Mouse (Mus musculus): ENCODE results near the gene Tlr6. TPM values are rescaled to one million over a fixed set of nuclear protein-coding genes. Genes with fewer than 3 reads are reported as not detected.

Gene Tlr6
- 0.85 and 1.3 TPM in 2 replicates for polyA plus RNA-seq (2015; fragmentation: Nextera tagmentation; extraction: Ambion mirVana)

DNA sequence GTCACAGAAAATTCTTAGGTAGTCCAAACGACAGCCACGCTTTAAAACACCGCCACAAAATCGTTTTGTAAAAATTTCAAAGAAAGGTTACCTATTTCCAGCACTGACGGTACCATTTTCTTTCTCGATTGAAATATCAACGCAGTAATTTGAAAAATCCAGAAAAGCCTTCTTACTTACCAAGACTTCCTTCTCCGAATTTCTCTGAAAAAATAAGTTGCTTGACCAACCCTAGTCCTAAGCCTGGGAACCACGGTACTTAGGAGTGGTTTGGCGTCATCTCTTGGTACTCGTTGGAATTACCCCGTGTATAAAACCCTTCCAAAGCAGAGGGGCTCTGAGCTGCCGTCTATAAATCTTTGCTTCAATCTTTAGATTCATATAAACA lies at the start of gene Tlr6:
TSS of gene Tlr6 (minus strand) at position 255 of the 388 bp plus-strand sequence.
- ATAC-seq (ENCODE audit: insufficient number of reproducible peaks, insufficient read depth, low FRiP score, low TSS enrichment, low read depth): no peak
- Histone ChIP-seq H3K27me3 (no peaks in the 10 kb centered on the region), H3K4me2 (no peak within 1 kb of the TSS), H3K36me3 (no peaks in the 10 kb centered on the region), H3K9me3 (no peaks in the 10 kb centered on the region), H3K4me1 (no peaks in the 10 kb centered on the region), H3K9ac (no peak within 1 kb of the TSS), H3K27ac (no peak within 1 kb of the TSS), H3K4me3 (no peak within 1 kb of the TSS)
- 81% methylated on average over 13 of the region's 13 CpGs for WGBS

DNA sequence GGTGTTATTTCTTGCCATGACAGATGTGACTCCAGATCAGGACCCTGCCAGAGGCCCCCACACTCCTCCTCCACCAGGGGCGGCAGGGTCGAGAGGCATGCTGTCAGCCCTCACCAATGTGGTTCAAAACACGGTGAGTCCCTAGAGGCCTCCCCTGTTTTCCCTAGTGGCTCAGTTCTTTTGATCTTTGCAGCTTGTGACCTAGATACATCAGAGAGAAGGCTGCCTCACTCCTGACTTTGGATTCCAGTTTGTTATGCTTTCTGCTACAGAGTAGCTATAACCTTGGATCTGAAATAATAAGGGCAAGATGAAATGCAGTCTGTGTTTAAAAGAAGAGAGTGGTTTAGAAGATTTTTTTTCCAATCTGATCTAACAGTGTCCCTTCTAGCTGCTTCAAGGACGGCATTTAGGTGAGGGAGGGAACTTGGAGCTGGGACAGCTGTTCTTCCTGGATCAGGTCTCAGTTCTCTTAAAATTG lies 46.2 kb upstream of the Tlr6 start:
- WGBS: 26% methylated on average over 4 of the region's 4 CpGs
- Histone ChIP-seq H3K4me2 (no peak overlapping the region), H3K4me1 (peaks cover 16% of the 10 kb centered on the region), H3K27ac (no peak overlapping the region), H3K4me3 (no peak overlapping the region), H3K9me3 (no peaks in the 10 kb centered on the region), H3K27me3 (no peaks in the 10 kb centered on the region), H3K9ac (no peak overlapping the region), H3K36me3 (peaks cover 22% of the 10 kb centered on the region)
- no peak for ATAC-seq (ENCODE audit: insufficient number of reproducible peaks, insufficient read depth, low FRiP score, low TSS enrichment, low read depth)

DNA sequence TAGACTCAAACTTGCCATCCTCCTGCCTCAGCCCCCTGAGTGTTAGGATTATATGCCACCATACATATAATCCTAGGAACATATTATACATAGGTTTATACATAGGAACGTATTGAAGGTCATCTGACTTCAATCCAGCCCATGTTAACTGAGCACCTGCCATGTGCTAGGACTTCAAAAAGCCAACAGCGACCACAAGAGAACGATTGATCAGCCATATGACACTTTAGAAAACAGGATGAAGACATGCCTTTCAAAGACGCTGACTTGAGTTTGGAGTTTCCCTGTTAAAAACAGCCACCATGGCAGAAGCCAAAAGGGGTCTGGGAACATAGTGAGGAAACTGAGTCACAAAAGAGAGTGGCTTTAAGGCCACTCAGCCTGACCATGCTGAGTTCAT lies 45.4 kb upstream of the Tlr6 start:
- ATAC-seq (ENCODE audit: insufficient number of reproducible peaks, insufficient read depth, low FRiP score, low TSS enrichment, low read depth): no peak
- peaks cover 16% of the 10 kb centered on the region for H3K4me1 ChIP-seq
- no peak overlapping the region for H3K4me3 ChIP-seq
- H3K9me3 ChIP-seq: no peaks in the 10 kb centered on the region
- no peaks in the 10 kb centered on the region for H3K27me3 ChIP-seq
- H3K27ac ChIP-seq: no peak overlapping the region
- peaks cover 17% of the 10 kb centered on the region for H3K36me3 ChIP-seq
- H3K9ac ChIP-seq: no peak overlapping the region
- 90% methylated on average over 4 of the region's 4 CpGs for WGBS
- H3K4me2 ChIP-seq: no peak overlapping the region

DNA sequence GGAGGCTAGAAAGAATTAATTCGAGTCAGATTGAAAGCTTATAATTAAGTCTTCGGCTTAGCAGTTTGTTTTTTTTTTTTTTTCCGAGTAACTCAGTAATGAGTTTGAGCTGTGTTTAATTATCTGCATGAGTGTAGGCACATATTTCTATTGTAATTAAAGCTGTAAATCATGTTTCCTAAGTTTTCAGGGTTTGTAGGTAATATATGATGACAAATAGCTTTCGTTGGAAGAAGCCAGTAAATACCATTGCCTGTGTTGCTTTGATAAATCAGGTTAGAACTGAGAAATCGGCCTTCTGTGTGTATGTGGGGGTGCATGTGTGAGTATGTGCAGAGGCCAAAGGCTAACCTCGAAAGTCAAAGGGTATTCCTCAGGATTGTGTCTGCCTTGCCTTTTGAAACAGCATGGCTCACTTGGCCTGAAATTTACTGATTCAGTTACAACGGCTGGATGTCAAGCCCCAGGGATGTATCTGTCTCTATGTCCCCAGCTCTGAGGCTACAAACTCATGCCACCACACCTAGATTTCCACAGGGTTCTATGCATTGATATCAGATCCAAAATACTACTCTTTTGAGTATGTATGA lies 44.1 kb upstream of the Tlr6 start:
- 25% methylated on average over 7 of the region's 7 CpGs for WGBS
- no peak overlapping the region for H3K9ac ChIP-seq
- H3K4me3 ChIP-seq: no peak overlapping the region
- 0 out of 2 replicates have a peak overlapping the region, but pooled peaks have one; percentile 10 for H3K4me2 ChIP-seq
- H3K9me3 ChIP-seq: no peaks in the 10 kb centered on the region
- peaks cover 5% of the 10 kb centered on the region for H3K36me3 ChIP-seq
- no peak for ATAC-seq (ENCODE audit: insufficient number of reproducible peaks, insufficient read depth, low FRiP score, low TSS enrichment, low read depth)
- H3K27me3 ChIP-seq: no peaks in the 10 kb centered on the region
- H3K27ac ChIP-seq: no peak overlapping the region
- H3K4me1 ChIP-seq: peaks cover 16% of the 10 kb centered on the region

DNA sequence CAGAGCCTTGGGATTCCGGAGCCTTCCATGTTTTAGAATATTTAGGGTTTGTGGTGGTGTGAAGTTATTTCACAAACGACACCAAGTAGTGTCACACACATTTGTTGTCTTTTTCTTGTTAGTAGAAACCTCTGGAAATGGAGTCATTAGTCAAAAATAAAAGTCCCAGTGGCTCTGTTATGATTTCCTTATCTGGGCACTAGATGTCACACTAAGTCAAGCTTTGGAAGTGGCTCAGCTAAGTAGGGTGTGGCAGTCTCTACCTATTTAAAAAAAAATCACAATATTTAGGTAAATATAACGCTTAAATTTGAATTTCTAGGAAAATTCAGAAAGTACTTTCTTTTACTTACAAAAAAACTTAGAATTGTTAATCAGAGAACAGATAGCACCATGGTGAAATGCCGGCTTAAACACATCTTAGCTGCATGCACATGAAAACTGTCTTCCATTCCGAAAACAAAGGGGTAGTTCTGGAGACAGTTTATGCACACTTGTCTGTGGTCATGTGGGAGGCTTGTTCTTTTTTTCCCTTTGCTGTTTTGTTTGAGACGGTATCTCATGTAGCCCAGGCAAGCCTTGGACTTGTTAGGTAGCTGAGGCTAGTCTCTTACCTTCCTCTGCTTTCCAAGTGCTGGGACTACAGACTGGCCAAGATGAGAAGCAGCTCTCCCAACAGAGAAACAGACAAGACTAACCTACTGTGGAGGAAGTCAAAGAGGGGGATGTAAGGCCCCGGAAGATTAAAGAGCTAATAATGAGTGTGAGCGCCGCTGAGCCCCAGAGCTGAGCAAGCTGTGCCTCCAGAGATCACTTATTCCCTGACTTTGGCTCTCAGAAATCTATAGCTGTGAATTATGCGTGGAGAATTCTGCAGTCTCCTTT lies 43.3 kb upstream of the Tlr6 start:
- peaks cover 4% of the 10 kb centered on the region; the same call in 1 of the 2 replicates for H3K36me3 ChIP-seq
- H3K9ac ChIP-seq: no peak overlapping the region
- peak overlapping the region; percentile 34; the same call in 1 of the 2 replicates for H3K27ac ChIP-seq
- H3K4me1 ChIP-seq: peaks cover 16% of the 10 kb centered on the region
- no peak for ATAC-seq (ENCODE audit: insufficient number of reproducible peaks, insufficient read depth, low FRiP score, low TSS enrichment, low read depth)
- H3K4me3 ChIP-seq: no peak overlapping the region
- no peaks in the 10 kb centered on the region for H3K27me3 ChIP-seq
- 0 out of 2 replicates have a peak overlapping the region, but pooled peaks have one; percentile 10 for H3K4me2 ChIP-seq
- 40% methylated on average over 10 of the region's 10 CpGs for WGBS
- no peaks in the 10 kb centered on the region for H3K9me3 ChIP-seq

DNA sequence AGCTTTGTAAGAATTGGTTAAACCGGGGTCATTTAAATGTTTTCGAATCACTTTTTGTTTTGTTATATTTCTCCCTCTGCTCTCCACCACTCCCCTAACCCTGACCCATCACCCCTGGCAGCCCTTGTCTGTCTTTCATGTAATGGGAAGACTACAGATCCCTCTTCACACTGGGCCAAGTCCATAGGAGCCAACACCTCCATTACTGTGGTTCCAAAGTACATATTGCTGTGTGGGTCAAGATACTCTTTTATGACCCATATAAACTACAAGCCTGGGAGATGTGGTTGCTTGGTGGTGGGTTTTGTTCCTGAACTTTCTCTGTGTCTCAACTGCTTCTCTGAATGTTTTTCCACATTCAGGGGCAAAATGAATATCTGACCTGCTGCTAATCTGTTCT lies 35.5 kb upstream of the Tlr6 start:
- no peak overlapping the region for H3K27ac ChIP-seq
- no peak overlapping the region for H3K9ac ChIP-seq
- no peaks in the 10 kb centered on the region for H3K9me3 ChIP-seq
- no peak overlapping the region for H3K4me2 ChIP-seq
- no peak overlapping the region for H3K4me3 ChIP-seq
- H3K27me3 ChIP-seq: no peaks in the 10 kb centered on the region
- peaks cover 29% of the 10 kb centered on the region for H3K36me3 ChIP-seq
- no peak for ATAC-seq (ENCODE audit: insufficient number of reproducible peaks, insufficient read depth, low FRiP score, low TSS enrichment, low read depth)
- no peaks in the 10 kb centered on the region for H3K4me1 ChIP-seq
- WGBS: 97% methylated on average over 2 of the region's 2 CpGs

DNA sequence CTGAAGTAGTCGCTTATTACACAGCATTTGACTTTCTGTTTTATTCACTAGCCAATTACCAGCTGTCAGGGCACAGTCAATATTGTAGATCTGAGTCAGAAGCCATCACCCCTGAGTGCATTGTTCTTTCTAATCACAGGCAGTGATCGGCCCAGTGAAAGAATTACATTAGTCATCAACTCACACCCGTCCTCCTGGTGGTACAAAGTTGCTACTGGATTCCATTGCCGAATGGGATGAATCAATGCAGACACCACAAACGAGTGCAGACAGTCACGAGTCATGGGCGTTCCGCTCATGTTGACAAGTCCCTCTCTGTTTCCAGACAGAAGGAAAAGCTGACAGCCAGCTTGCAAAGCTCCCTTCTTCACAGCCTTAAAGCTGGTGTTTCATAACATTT lies 32.6 kb upstream of the Tlr6 start:
- ATAC-seq (ENCODE audit: insufficient number of reproducible peaks, insufficient read depth, low FRiP score, low TSS enrichment, low read depth): no peak
- Histone ChIP-seq H3K4me2 (no peak overlapping the region), H3K9ac (no peak overlapping the region), H3K36me3 (peaks cover 41% of the 10 kb centered on the region), H3K4me1 (no peaks in the 10 kb centered on the region), H3K4me3 (no peak overlapping the region), H3K27ac (no peak overlapping the region), H3K9me3 (no peaks in the 10 kb centered on the region), H3K27me3 (no peaks in the 10 kb centered on the region)
- 64% methylated on average over 8 of the region's 8 CpGs for WGBS

DNA sequence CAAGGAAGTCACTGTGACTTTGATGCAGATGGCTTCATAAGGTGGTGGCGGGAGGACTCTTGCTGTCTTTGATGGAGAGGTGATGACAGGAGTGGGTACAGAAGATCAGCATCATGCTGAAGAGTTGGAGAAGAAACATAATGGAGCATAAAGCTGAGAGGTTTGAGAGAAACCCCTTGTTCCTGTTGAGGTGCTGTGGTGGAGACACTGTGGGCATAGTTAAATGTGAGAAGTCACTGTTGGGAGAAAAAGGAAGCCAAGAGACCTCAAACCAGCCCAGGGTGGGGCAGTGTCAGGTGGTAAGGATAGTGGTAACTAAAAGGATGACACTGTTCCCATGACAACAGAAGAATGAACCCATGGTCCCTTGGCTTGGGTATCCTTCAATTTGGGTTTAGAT lies 30.0 kb upstream of the Tlr6 start:
- H3K4me1 ChIP-seq: 0 out of 2 replicates have a peak, but pooled peaks cover 2% of the 10 kb centered on the region
- H3K4me3 ChIP-seq: no peak overlapping the region
- H3K9ac ChIP-seq: no peak overlapping the region
- ATAC-seq (ENCODE audit: insufficient number of reproducible peaks, insufficient read depth, low FRiP score, low TSS enrichment, low read depth): no peak
- WGBS: 97% methylated on average over 1 of the region's 1 CpGs
- H3K27ac ChIP-seq: no peak overlapping the region
- H3K27me3 ChIP-seq: no peaks in the 10 kb centered on the region
- no peak overlapping the region for H3K4me2 ChIP-seq
- H3K9me3 ChIP-seq: no peaks in the 10 kb centered on the region
- H3K36me3 ChIP-seq: peaks cover 39% of the 10 kb centered on the region

DNA sequence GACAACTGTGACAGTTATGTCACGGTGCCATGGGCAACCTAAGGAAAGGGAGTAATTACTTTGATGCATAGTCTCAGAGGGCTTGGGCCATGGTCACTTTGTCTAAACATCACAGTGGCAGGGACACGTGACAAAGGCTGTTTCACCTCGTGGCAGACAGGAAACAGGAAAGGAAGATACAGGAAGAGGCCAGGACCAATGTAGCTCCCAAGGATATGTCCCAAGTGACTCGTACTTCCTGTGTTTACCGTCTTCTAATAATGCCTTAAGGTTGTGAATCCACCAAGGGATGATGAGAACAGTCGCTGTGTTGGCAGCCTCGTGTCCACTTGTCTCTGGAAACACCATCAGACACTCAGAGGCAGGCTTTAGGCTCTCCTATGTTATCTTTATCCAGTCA lies 26.1 kb upstream of the Tlr6 start:
- WGBS: 57% methylated on average over 7 of the region's 7 CpGs

DNA sequence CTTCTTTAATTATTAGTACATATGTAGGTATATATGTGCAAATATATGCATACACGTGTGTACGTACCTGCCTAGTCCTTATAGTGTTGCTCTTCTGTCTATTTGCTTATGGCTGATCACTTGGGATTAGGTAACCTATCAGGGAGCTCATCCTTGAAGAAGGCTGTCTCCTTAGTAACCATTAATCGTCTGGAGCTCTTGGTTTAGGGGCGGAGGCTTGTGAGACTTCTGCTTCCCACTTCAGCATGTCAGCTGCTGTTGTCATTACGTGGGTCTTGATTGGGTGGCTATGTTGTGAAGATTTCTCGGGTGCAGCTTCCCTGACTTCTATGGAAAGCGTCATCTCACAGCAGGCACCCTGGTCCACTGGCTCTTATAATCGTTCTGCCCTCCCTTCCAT lies 17.2 kb upstream of the Tlr6 start:
- Histone ChIP-seq H3K4me1 (no peaks in the 10 kb centered on the region), H3K27me3 (no peaks in the 10 kb centered on the region), H3K4me3 (no peak overlapping the region), H3K4me2 (no peak overlapping the region), H3K36me3 (peaks cover 31% of the 10 kb centered on the region), H3K9ac (no peak overlapping the region), H3K9me3 (no peaks in the 10 kb centered on the region), H3K27ac (no peak overlapping the region)
- WGBS: 77% methylated on average over 8 of the region's 8 CpGs
- no peak for ATAC-seq (ENCODE audit: insufficient number of reproducible peaks, insufficient read depth, low FRiP score, low TSS enrichment, low read depth)

More for the DNA sequence above, 26.1 kb upstream of the Tlr6 start:
- Histone ChIP-seq H3K27ac (no peak overlapping the region), H3K9me3 (no peaks in the 10 kb centered on the region), H3K27me3 (no peaks in the 10 kb centered on the region), H3K4me2 (no peak overlapping the region), H3K4me3 (no peak overlapping the region), H3K9ac (no peak overlapping the region), H3K36me3 (peaks cover 67% of the 10 kb centered on the region), H3K4me1 (0 out of 2 replicates have a peak, but pooled peaks cover 2% of the 10 kb centered on the region)
- no peak for ATAC-seq (ENCODE audit: insufficient number of reproducible peaks, insufficient read depth, low FRiP score, low TSS enrichment, low read depth)

DNA sequence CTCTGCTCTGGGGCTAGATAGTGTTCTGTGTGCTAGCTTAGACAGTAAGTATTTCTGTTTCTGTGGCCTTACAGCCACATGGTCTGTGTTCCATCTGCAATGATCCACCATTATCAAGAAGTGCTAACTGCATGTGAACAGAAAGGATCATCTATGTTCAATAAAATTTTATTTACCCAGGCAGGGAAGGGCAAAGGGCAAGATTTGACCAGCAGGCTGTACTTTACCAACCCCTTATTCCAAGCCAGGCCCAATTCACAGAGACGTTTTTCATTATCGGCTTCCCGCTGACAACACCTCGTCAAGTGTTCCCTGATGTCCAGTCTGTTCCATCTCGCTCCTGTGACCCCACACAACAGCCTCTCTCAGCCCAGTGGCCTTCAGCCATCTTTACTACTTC lies 15.2 kb upstream of the Tlr6 start:
- Histone ChIP-seq H3K36me3 (peaks cover 13% of the 10 kb centered on the region), H3K4me1 (peaks cover 13% of the 10 kb centered on the region; the same call in 1 of the 2 replicates), H3K4me3 (no peak overlapping the region), H3K9me3 (no peaks in the 10 kb centered on the region), H3K27ac (no peak overlapping the region), H3K9ac (no peak overlapping the region), H3K27me3 (no peaks in the 10 kb centered on the region), H3K4me2 (no peak overlapping the region)
- WGBS: 82% methylated on average over 5 of the region's 5 CpGs
- no peak for ATAC-seq (ENCODE audit: insufficient number of reproducible peaks, insufficient read depth, low FRiP score, low TSS enrichment, low read depth)
